Mouse (Mus musculus): ENCODE measurements at regions not wholly inside any gene's neighbourhood (a gene's known extent, or its start where the extent isn't known, plus 50 kb on each side); places are given as distances from the start of the nearest gene placed in this dataset.

DNA sequence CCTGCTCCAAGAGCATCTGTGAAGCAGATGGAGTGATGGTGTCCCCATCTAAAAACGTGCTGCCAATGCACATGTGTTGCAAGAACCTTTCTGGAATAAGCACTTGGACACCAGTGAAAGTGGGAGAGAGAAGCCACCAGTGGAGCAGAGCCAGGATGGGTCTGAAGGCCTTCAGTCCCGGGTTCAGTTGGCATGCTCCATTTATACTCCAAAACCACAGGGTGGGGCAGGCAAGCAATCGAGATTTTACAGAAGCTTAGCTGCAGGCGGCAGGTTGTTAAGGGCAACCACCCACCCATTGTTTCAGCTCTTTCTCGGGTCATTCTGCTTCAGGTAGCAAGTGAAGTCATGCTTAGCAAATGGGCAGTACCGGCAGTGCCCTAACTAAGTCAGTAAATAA is 51.8 kb upstream of the Sv2b start:
- no peaks in the 10 kb centered on the region for H3K36me3 ChIP-seq (ENCODE audit: control insufficient read depth, insufficient read depth, low read length)
- H3K27me3 ChIP-seq (ENCODE audit: control insufficient read depth, insufficient read depth, low read length) = no peaks in the 10 kb centered on the region
- H3K9ac ChIP-seq (ENCODE audit: low read length) = no peak overlapping the region
- H3K27ac ChIP-seq (replicated peaks; ENCODE audit: low read depth, low read length) = no peak overlapping the region
- H3K4me1 ChIP-seq (ENCODE audit: control insufficient read depth, insufficient read depth, low read length) = no peaks in the 10 kb centered on the region
- H3K9me3 ChIP-seq (ENCODE audit: control insufficient read depth, low read length) = no peaks in the 10 kb centered on the region
- no peak overlapping the region for H3K4me2 ChIP-seq (ENCODE audit: low read depth, severe bottlenecking)
- no peak overlapping the region for H3K4me3 ChIP-seq (ENCODE audit: low read depth, low read length)
- WGBS = 50% methylated on average over 6 of the region's 6 CpGs
- no peak for ATAC-seq (ENCODE audit: insufficient number of reproducible peaks, low FRiP score, low TSS enrichment, low read depth)
- no peak for DNase-seq (ENCODE audit: low spot score)

DNA sequence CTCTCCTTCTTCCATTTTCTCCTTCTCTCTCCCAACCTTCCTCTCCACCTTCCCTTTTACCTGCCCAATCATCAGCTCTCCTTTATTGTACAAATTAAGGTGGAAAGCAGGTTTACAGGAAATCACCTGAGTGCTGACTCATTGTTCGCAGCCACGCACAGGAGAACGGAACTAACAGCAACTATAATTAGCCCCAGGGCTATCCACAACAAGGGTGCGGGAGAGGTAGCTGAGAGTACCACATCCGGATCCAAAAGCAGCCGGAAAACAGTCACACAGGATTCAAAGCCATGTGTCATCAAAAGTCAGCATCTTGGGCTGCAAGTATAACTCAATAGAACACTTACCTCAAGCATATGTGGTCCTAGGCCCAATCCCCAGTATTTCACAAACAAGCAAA is 53.5 kb upstream of the Sv2b start:
- no peak for DNase-seq (ENCODE audit: low spot score)
- Histone ChIP-seq H3K9ac (ENCODE audit: low read length) (no peak overlapping the region), H3K9me3 (ENCODE audit: control insufficient read depth, low read length) (no peaks in the 10 kb centered on the region), H3K27me3 (ENCODE audit: control insufficient read depth, insufficient read depth, low read length) (no peaks in the 10 kb centered on the region), H3K36me3 (ENCODE audit: control insufficient read depth, insufficient read depth, low read length) (no peaks in the 10 kb centered on the region), H3K4me1 (ENCODE audit: control insufficient read depth, insufficient read depth, low read length) (no peaks in the 10 kb centered on the region), H3K27ac (replicated peaks; ENCODE audit: low read depth, low read length) (no peak overlapping the region), H3K4me2 (ENCODE audit: low read depth, severe bottlenecking) (no peak overlapping the region), H3K4me3 (ENCODE audit: low read depth, low read length) (no peak overlapping the region)
- WGBS = 86% methylated on average over 6 of the region's 6 CpGs
- ATAC-seq (ENCODE audit: insufficient number of reproducible peaks, low FRiP score, low TSS enrichment, low read depth) = no peak

DNA sequence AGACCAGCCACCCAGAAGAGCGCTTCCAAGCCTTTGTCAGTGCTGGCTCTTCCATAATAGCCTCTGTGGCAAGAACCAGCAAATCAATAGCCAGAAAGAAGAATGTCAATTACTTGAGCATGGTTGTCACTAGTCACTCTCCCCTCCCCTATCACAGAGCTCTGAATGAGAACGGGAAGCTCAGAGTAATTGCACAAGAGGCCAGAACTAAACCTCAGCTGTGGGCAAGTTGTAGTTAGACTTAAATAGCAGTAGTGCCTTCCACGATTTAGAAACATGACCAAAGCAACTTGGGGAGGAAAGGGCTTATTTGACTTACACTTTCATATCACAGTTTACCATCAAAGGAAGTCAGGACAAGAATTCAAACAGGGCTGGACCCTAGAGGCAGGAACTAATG is 56.4 kb upstream of the Sv2b start:
- no peak for ATAC-seq (ENCODE audit: insufficient number of reproducible peaks, low FRiP score, low TSS enrichment, low read depth)
- Histone ChIP-seq H3K4me3 (ENCODE audit: low read depth, low read length) (no peak overlapping the region), H3K4me2 (ENCODE audit: low read depth, severe bottlenecking) (no peak overlapping the region), H3K9ac (ENCODE audit: low read length) (no peak overlapping the region), H3K27ac (replicated peaks; ENCODE audit: low read depth, low read length) (no peak overlapping the region), H3K4me1 (ENCODE audit: control insufficient read depth, insufficient read depth, low read length) (no peaks in the 10 kb centered on the region), H3K27me3 (ENCODE audit: control insufficient read depth, insufficient read depth, low read length) (no peaks in the 10 kb centered on the region), H3K9me3 (ENCODE audit: control insufficient read depth, low read length) (no peaks in the 10 kb centered on the region), H3K36me3 (ENCODE audit: control insufficient read depth, insufficient read depth, low read length) (no peaks in the 10 kb centered on the region)
- no peak for DNase-seq (ENCODE audit: low spot score)
- WGBS = 72% methylated on average over 3 of the region's 3 CpGs

DNA sequence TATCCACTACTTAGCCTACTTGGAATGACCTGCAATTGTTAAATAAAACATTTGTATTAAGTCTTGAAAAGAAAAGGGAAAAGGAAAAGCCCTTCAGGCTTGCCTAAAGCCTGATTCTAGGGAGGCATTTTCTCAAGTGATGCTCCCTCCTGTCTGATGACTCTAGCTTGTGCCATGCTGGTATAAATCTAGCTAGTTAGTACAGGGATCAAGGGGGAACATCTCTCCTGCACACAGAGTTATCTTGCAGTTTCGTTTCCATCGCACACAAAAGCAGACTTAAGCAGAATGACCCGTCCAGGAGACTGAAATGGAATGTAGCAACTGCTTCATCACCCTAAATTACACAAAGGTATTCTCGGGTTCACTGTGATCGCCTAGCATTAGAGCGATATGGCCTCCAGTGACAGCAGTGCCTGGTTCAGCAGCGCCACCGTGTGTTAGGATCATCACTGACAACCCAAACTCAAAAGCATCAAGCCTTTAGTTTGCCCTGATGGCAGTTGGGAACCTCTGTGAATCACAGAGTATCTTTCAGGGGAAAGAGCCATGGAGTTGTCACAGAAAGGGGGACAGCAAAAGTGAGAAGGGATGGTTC is 57.3 kb upstream of the Sv2b start:
- Histone ChIP-seq H3K4me2 (ENCODE audit: low read depth, severe bottlenecking) (no peak overlapping the region), H3K27me3 (ENCODE audit: control insufficient read depth, insufficient read depth, low read length) (no peaks in the 10 kb centered on the region), H3K4me3 (ENCODE audit: low read depth, low read length) (no peak overlapping the region), H3K9ac (ENCODE audit: low read length) (no peak overlapping the region), H3K4me1 (ENCODE audit: control insufficient read depth, insufficient read depth, low read length) (no peaks in the 10 kb centered on the region), H3K27ac (replicated peaks; ENCODE audit: low read depth, low read length) (no peak overlapping the region), H3K9me3 (ENCODE audit: control insufficient read depth, low read length) (no peaks in the 10 kb centered on the region), H3K36me3 (ENCODE audit: control insufficient read depth, insufficient read depth, low read length) (no peaks in the 10 kb centered on the region)
- WGBS = 10% methylated on average over 8 of the region's 8 CpGs
- DNase-seq (ENCODE audit: low spot score) (peak; percentile 89), ATAC-seq (ENCODE audit: insufficient number of reproducible peaks, low FRiP score, low TSS enrichment, low read depth) (no peak)

DNA sequence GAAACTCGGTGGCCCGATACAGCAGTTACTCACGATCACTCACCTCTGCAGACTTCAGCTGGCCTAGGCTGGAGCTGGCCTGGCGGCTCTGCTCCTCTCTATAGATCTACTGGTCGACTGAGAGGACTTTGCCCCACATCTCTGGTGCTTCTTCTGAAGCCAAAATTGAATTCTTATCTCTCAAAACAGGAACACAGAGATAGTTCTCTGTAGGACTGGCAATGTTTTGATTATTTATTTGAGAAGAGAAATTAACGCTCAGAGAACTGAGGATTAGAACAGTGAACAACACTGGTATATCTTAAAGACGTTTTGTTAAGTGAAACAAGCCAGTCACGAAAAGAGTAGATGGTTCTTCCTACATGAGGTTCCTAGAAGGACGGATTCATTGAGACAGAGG is 59.3 kb upstream of the Sv2b start:
- no peak for DNase-seq (ENCODE audit: low spot score)
- Histone ChIP-seq H3K4me3 (ENCODE audit: low read depth, low read length) (no peak overlapping the region), H3K9me3 (ENCODE audit: control insufficient read depth, low read length) (no peaks in the 10 kb centered on the region), H3K4me2 (ENCODE audit: low read depth, severe bottlenecking) (no peak overlapping the region), H3K27ac (replicated peaks; ENCODE audit: low read depth, low read length) (no peak overlapping the region), H3K27me3 (ENCODE audit: control insufficient read depth, insufficient read depth, low read length) (no peaks in the 10 kb centered on the region), H3K36me3 (ENCODE audit: control insufficient read depth, insufficient read depth, low read length) (no peaks in the 10 kb centered on the region), H3K4me1 (ENCODE audit: control insufficient read depth, insufficient read depth, low read length) (no peaks in the 10 kb centered on the region), H3K9ac (ENCODE audit: low read length) (no peak overlapping the region)
- no peak for ATAC-seq (ENCODE audit: insufficient number of reproducible peaks, low FRiP score, low TSS enrichment, low read depth)
- 81% methylated on average over 9 of the region's 9 CpGs for WGBS

DNA sequence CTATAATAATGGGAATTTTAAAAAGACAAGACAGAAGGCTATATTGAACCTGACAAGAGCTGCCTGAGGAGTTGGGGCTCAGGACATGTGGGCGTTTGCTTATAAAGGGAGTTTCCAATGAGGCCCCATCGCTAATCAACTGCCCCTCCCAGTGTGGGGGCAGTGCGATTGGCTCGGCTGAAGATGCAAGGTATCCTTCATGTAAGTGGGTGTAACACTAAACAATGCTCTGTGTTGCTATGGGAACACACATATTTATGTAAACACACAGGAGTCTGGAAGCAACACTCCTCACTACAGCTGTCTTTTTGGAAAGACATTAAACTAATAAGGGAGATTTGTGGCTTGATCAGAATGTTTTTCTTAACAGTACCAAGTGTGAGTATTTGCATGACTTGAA is 60.3 kb upstream of the Sv2b start:
- DNase-seq (ENCODE audit: low spot score) = no peak
- H3K4me3 ChIP-seq (ENCODE audit: low read depth, low read length) = no peak overlapping the region

DNA sequence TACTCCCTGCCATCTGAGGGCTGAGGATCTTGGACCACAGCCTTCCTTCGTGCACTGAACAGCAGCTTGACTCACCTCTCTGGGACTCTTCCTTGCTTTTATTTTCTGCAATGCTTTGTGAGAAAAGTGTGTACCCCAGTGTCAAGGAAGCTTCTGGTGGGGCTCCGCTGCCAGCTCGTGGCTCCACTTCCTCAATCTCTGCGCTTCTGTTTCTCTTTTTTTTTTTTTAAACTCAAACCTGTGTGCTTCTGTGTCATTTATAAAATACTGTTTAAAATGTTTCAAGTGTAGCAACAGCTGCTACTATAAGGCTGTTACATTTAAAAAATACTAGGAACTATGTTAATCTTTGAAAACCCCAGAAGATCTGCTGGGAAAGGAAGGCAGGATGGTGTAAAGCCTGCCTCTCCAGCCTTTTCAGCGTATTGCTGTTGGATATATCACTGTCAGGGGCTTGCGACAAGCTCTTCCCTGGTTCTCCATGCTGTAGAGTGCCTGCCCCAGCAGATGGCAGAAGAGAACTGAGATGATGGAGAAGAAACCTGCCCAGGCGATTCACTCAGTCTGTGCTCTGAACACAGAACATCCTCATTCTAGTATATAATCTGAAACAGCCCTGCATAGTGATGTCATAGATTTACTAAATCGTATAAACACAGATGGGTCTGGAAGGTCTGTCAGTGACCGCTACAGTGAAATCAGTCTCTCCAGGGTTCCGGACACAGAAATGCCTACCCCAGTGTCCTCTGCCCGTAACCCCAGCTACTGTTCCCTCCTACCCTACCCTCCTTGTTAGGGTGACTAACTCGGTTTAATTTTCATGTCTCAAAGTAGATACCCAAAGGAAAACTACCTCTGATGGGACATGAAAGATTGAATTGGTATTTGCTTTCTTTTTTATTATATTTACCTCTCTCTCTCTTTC is 61.8 kb upstream of the Sv2b start:
- H3K4me2 ChIP-seq (ENCODE audit: low read depth, severe bottlenecking) = no peak overlapping the region
- no peaks in the 10 kb centered on the region for H3K4me1 ChIP-seq (ENCODE audit: control insufficient read depth, insufficient read depth, low read length)
- H3K9me3 ChIP-seq (ENCODE audit: control insufficient read depth, low read length) = no peaks in the 10 kb centered on the region
- DNase-seq (ENCODE audit: low spot score) (peak; percentile 71), ATAC-seq (ENCODE audit: insufficient number of reproducible peaks, low FRiP score, low TSS enrichment, low read depth) (0 out of 2 replicates have a peak, but pooled peaks have one; percentile 26)
- no peaks in the 10 kb centered on the region for H3K36me3 ChIP-seq (ENCODE audit: control insufficient read depth, insufficient read depth, low read length)
- H3K9ac ChIP-seq (ENCODE audit: low read length) = no peak overlapping the region
- no peak overlapping the region for H3K27ac ChIP-seq (replicated peaks; ENCODE audit: low read depth, low read length)
- no peaks in the 10 kb centered on the region for H3K27me3 ChIP-seq (ENCODE audit: control insufficient read depth, insufficient read depth, low read length)
- 55% methylated on average over 12 of the region's 12 CpGs for WGBS
- H3K4me3 ChIP-seq (ENCODE audit: low read depth, low read length) = no peak overlapping the region

More for the DNA sequence above, 60.3 kb upstream of the Sv2b start:
- no peaks in the 10 kb centered on the region for H3K9me3 ChIP-seq (ENCODE audit: control insufficient read depth, low read length)
- no peak overlapping the region for H3K27ac ChIP-seq (replicated peaks; ENCODE audit: low read depth, low read length)
- H3K36me3 ChIP-seq (ENCODE audit: control insufficient read depth, insufficient read depth, low read length) = no peaks in the 10 kb centered on the region
- H3K4me2 ChIP-seq (ENCODE audit: low read depth, severe bottlenecking) = no peak overlapping the region
- no peaks in the 10 kb centered on the region for H3K27me3 ChIP-seq (ENCODE audit: control insufficient read depth, insufficient read depth, low read length)
- H3K4me1 ChIP-seq (ENCODE audit: control insufficient read depth, insufficient read depth, low read length) = no peaks in the 10 kb centered on the region
- 67% methylated on average over 4 of the region's 4 CpGs for WGBS
- H3K9ac ChIP-seq (ENCODE audit: low read length) = no peak overlapping the region
- no peak for ATAC-seq (ENCODE audit: insufficient number of reproducible peaks, low FRiP score, low TSS enrichment, low read depth)

DNA sequence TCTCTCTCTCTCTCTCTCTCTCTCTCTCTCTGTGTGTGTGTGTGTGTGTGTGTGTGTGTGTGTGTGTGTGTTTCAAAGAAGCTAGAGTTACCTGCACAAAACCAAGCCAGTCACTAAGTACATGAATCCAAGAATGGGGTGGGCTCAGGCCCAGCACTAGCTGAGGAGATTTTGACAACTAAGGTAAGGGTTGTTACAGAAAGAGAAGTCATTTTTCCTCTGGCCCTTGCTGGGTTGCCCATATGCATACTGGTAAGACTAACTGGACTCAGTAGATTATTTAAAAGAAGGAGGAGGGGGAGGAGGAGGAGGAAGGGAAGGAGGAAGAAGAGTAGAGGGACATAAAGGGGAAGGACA is 62.4 kb upstream of the Sv2b start:
- Histone ChIP-seq H3K27ac (replicated peaks; ENCODE audit: low read depth, low read length) (no peak overlapping the region), H3K9me3 (ENCODE audit: control insufficient read depth, low read length) (no peaks in the 10 kb centered on the region), H3K27me3 (ENCODE audit: control insufficient read depth, insufficient read depth, low read length) (no peaks in the 10 kb centered on the region), H3K4me3 (ENCODE audit: low read depth, low read length) (no peak overlapping the region), H3K4me2 (ENCODE audit: low read depth, severe bottlenecking) (no peak overlapping the region), H3K9ac (ENCODE audit: low read length) (no peak overlapping the region), H3K4me1 (ENCODE audit: control insufficient read depth, insufficient read depth, low read length) (no peaks in the 10 kb centered on the region), H3K36me3 (ENCODE audit: control insufficient read depth, insufficient read depth, low read length) (no peaks in the 10 kb centered on the region)
- no peak for ATAC-seq (ENCODE audit: insufficient number of reproducible peaks, low FRiP score, low TSS enrichment, low read depth)
- DNase-seq (ENCODE audit: low spot score) = no peak
